Mouse (Mus musculus) midbrain, postnatal 0 days (tissue): Measurements from ENCODE around the gene Ppox. TPM values are rescaled to one million over a fixed set of nuclear protein-coding genes. Genes with fewer than 3 reads are reported as not detected.

Source experiments
- ATAC-seq: fragments of 200-750 bp; cut with Nextera tagmentation; 2 replicates; pipeline ENCODE4 v1.8.0; 2017; ENCODE audit warnings: moderate number of reproducible peaks, mild to moderate bottlenecking, moderate TSS enrichment, moderate library complexity; ENCODE audit not compliant: low FRiP score
- DNase-seq: peaks from one replicate; pipeline ENCODE4 v3.0.0-alpha.2; 2015; ENCODE audit warnings: low spot score
- H3K27ac ChIP-seq: fragments of 300-500 bp; sonication (generic); 2 replicates; pipeline ENCODE4 v1.5.1; 2014; ENCODE audit warnings: low read depth, mild to moderate bottlenecking, low read length, mixed read lengths
- H3K27me3 ChIP-seq: fragments of 300-500 bp; sonication (generic); 2 replicates; pipeline ENCODE4 v1.6.1; 2014; ENCODE audit warnings: low read length, control low read depth, mixed read lengths; ENCODE audit not compliant: insufficient read depth
- H3K36me3 ChIP-seq: fragments of 300-500 bp; sonication (generic); 2 replicates; pipeline ENCODE4 v1.6.1; 2014; ENCODE audit warnings: low read length, control low read depth, mixed read lengths; ENCODE audit not compliant: insufficient read depth
- H3K4me1 ChIP-seq: fragments of 300-500 bp; sonication (generic); 2 replicates; pipeline ENCODE4 v1.6.1; 2014; ENCODE audit warnings: mild to moderate bottlenecking, control low read depth, antibody characterized with exemption, low read length, mixed read lengths; ENCODE audit not compliant: insufficient read depth
- H3K4me2 ChIP-seq: fragments of 300-500 bp; sonication (generic); 2 replicates; pipeline ENCODE4 v1.6.1; 2014; ENCODE audit warnings: low read depth, mild to moderate bottlenecking, low read length, mixed read lengths; ENCODE audit not compliant: poor library complexity, severe bottlenecking
- H3K4me3 ChIP-seq: fragments of 300-500 bp; sonication (generic); 2 replicates; pipeline ENCODE4 v1.5.1; 2014; ENCODE audit warnings: low read depth, mild to moderate bottlenecking, low read length, moderate library complexity
- H3K9ac ChIP-seq: fragments of 300-500 bp; sonication (generic); replicated peaks from 2 replicates; pipeline ENCODE4 v1.6.1; 2014; ENCODE audit warnings: mild to moderate bottlenecking, low read length, moderate library complexity, mixed read lengths; ENCODE audit not compliant: poor library complexity, severe bottlenecking
- H3K9me3 ChIP-seq: fragments of 300-500 bp; sonication (generic); 2 replicates; pipeline ENCODE4 v1.6.1; 2016; ENCODE audit warnings: low read length, control low read depth
- CTCF ChIP-seq: IDR thresholded peaks from 2 replicates; pipeline ENCODE4 v1.5.1; 2016; ENCODE audit warnings: antibody characterized with exemption, mild to moderate bottlenecking
- WGBS: fragments of 180-500 bp; shearing (Covaris S2); extraction: QIAGEN DNeasy Blood & Tissue Kit; methylation state at CpG from one replicate; pipeline ENCODE4 v1.1.7; 2014; 5-methylcytosine and 5-hydroxymethylcytosine counted together
- polyA plus RNA-seq: library from polyadenylated mRNA; unstranded; fragments of >200 nt; fragmentation: Nextera tagmentation; extraction: Ambion mirVana; gene quantifications from 2 replicates; pipeline ENCODE4 v1.2.1, GENCODE M21; 2015
- total RNA-seq: library from RNA; depleted of rRNA; stranded (reverse); fragments of >200 nt; gene quantifications from 2 replicates; pipeline ENCODE4 v1.2.3, GENCODE M21; 2014; rRNA removed

The Ppox gene
- total and polyA plus RNA-seq, 2 experiments from 2014 or later, result 31.3 to 45.9 TPM

GRCm38 (mm10) chr1:171230215-171230614 lies 50.8 kb downstream of the Ppox start:
- TF ChIP-seq CTCF, result no peak
- no peak for ATAC-seq
- H3K4me2 ChIP-seq, result no peak overlapping the region

GRCm38 (mm10) chr1:171229750-171230149 lies 51.2 kb downstream of the Ppox start:
- H3K9me3 ChIP-seq, result no peaks in the 10 kb centered on the region
- no peak for TF ChIP-seq CTCF
- no peak overlapping the region for H3K9ac ChIP-seq
- no peaks in the 10 kb centered on the region for H3K4me1 ChIP-seq
- H3K4me3 ChIP-seq, result no peak overlapping the region
- WGBS, result 23% methylated on average over 6 of the region's 6 CpGs
- H3K36me3 ChIP-seq, result peaks cover 10% of the 10 kb centered on the region
- no peak for DNase-seq
- no peak overlapping the region for H3K27ac ChIP-seq
- no peak for ATAC-seq
- no peaks in the 10 kb centered on the region for H3K27me3 ChIP-seq
- H3K4me2 ChIP-seq, result no peak overlapping the region

More at GRCm38 (mm10) chr1:171230215-171230614, 50.8 kb downstream of the Ppox start:
- H3K9me3 ChIP-seq, result no peaks in the 10 kb centered on the region
- H3K4me1 ChIP-seq, result no peaks in the 10 kb centered on the region
- H3K36me3 ChIP-seq, result peaks cover 15% of the 10 kb centered on the region
- WGBS, result 55% methylated on average over 3 of the region's 3 CpGs
- no peaks in the 10 kb centered on the region for H3K27me3 ChIP-seq
- no peak for DNase-seq
- no peak overlapping the region for H3K4me3 ChIP-seq
- H3K27ac ChIP-seq, result no peak overlapping the region
- no peak overlapping the region for H3K9ac ChIP-seq

- TF ChIP-seq CTCF, result no peak
- Histone ChIP-seq H3K27me3 (no peaks in the 10 kb centered on the region), H3K9ac (no peak overlapping the region), H3K4me2 (no peak overlapping the region), H3K27ac (no peak overlapping the region), H3K4me1 (no peaks in the 10 kb centered on the region), H3K4me3 (no peak overlapping the region), H3K36me3 (no peaks in the 10 kb centered on the region), H3K9me3 (no peaks in the 10 kb centered on the region)
- WGBS, result 88% methylated on average over 1 of the region's 1 CpGs
- DNase-seq (no peak), ATAC-seq (no peak)
Measured at GRCm38 (mm10) chr1:171227879-171228278, 53.1 kb downstream of the Ppox start.

- 38% methylated on average over 4 of the region's 4 CpGs for WGBS
- TF ChIP-seq CTCF, result no peak
- Histone ChIP-seq H3K4me2 (no peak overlapping the region), H3K27ac (no peak overlapping the region), H3K4me3 (no peak overlapping the region), H3K36me3 (no peaks in the 10 kb centered on the region), H3K27me3 (no peaks in the 10 kb centered on the region), H3K4me1 (no peaks in the 10 kb centered on the region), H3K9ac (no peak overlapping the region), H3K9me3 (no peaks in the 10 kb centered on the region)
- no peak for ATAC-seq
- DNase-seq, result no peak
Measured at GRCm38 (mm10) chr1:171226780-171227179, 54.2 kb downstream of the Ppox start.

Other genes starting within 250 kb of the Ppox start
- 18.1 and 19.8 TPM in 2 replicates for gene Fcgr3, start 216.3 kb downstream of the Ppox start, total RNA-seq
- gene Fcgr3, start 216.3 kb downstream of the Ppox start, polyA plus RNA-seq, result 12.8 and 14.2 TPM in 2 replicates
- 0.38 and 1.5 TPM in 2 replicates for gene Cfap126, start 167.3 kb downstream of the Ppox start, total RNA-seq
- 6.0 and 8.1 TPM in 2 replicates for gene Cfap126, start 167.3 kb downstream of the Ppox start, polyA plus RNA-seq
- gene Sdhc, start 130.6 kb downstream of the Ppox start, total RNA-seq, result 263 TPM in 2 replicates
- gene Sdhc, start 130.6 kb downstream of the Ppox start, polyA plus RNA-seq, result 313 and 326 TPM in 2 replicates
- gene Mpz, start 130.5 kb downstream of the Ppox start, total RNA-seq, result 0.49 and 0.90 TPM in 2 replicates
- 0.63 and 0.67 TPM in 2 replicates for gene Mpz, start 130.5 kb downstream of the Ppox start, polyA plus RNA-seq
- gene Pcp4l1, start 84.9 kb downstream of the Ppox start, total RNA-seq, result 16.9 and 22.1 TPM in 2 replicates
- 24.1 and 29.1 TPM in 2 replicates for gene Pcp4l1, start 84.9 kb downstream of the Ppox start, polyA plus RNA-seq
- 0.11 TPM in 1 of 2 replicates, not detected in the other for gene Nr1i3, start 67.2 kb downstream of the Ppox start, total RNA-seq
- gene Nr1i3, start 67.2 kb downstream of the Ppox start, polyA plus RNA-seq, result 0.19 and 0.23 TPM in 2 replicates
- gene Tomm40l, start 58.7 kb downstream of the Ppox start, total RNA-seq, result 49.8 and 57.6 TPM in 2 replicates
- gene Tomm40l, start 58.7 kb downstream of the Ppox start, polyA plus RNA-seq, result 33.9 and 44.6 TPM in 2 replicates
- 3.7 TPM in 1 of 2 replicates, not detected in the other for gene Apoa2, start 56.1 kb downstream of the Ppox start, total RNA-seq
- gene Apoa2, start 56.1 kb downstream of the Ppox start, polyA plus RNA-seq, result 5.2 and 7.2 TPM in 2 replicates
- 21.3 and 25.9 TPM in 2 replicates for gene Fcer1g, start 46.8 kb downstream of the Ppox start, total RNA-seq
- gene Fcer1g, start 46.8 kb downstream of the Ppox start, polyA plus RNA-seq, result 30.5 and 31.1 TPM in 2 replicates
- gene Adamts4, start 30.8 kb downstream of the Ppox start, total RNA-seq, result 5.2 and 8.2 TPM in 2 replicates
- 3.4 and 4.2 TPM in 2 replicates for gene Adamts4, start 30.8 kb downstream of the Ppox start, polyA plus RNA-seq
- gene Ndufs2, start 29.8 kb downstream of the Ppox start, total RNA-seq, result 224 and 230 TPM in 2 replicates
- gene Ndufs2, start 29.8 kb downstream of the Ppox start, polyA plus RNA-seq, result 221 and 244 TPM in 2 replicates
- gene B4galt3, start 10.9 kb downstream of the Ppox start, total RNA-seq, result 77.0 and 94.9 TPM in 2 replicates
- gene B4galt3, start 10.9 kb downstream of the Ppox start, polyA plus RNA-seq, result 109 and 110 TPM in 2 replicates
- 59.5 and 65.9 TPM in 2 replicates for gene Usp21, start 6.8 kb upstream of the Ppox start, total RNA-seq
- 81.0 and 82.6 TPM in 2 replicates for gene Usp21, start 6.8 kb upstream of the Ppox start, polyA plus RNA-seq
- 83.7 and 87.9 TPM in 2 replicates for gene Ufc1, start 13.8 kb upstream of the Ppox start, total RNA-seq
- 128 and 132 TPM in 2 replicates for gene Ufc1, start 13.8 kb upstream of the Ppox start, polyA plus RNA-seq
- gene Dedd, start 48.0 kb upstream of the Ppox start, total RNA-seq, result 29.8 and 42.1 TPM in 2 replicates
- gene Dedd, start 48.0 kb upstream of the Ppox start, polyA plus RNA-seq, result 38.9 and 40.3 TPM in 2 replicates
- gene Nit1, start 64.5 kb upstream of the Ppox start, total RNA-seq, result 42.5 and 44.0 TPM in 2 replicates
- 45.2 and 46.6 TPM in 2 replicates for gene Nit1, start 64.5 kb upstream of the Ppox start, polyA plus RNA-seq
- 17.3 and 18.4 TPM in 2 replicates for gene Pfdn2, start 64.5 kb upstream of the Ppox start, total RNA-seq
- gene Pfdn2, start 64.5 kb upstream of the Ppox start, polyA plus RNA-seq, result 139 and 155 TPM in 2 replicates
- 4.0 and 4.5 TPM in 2 replicates for gene Klhdc9, start 79.6 kb upstream of the Ppox start, total RNA-seq
- gene Klhdc9, start 79.6 kb upstream of the Ppox start, polyA plus RNA-seq, result 6.3 and 6.4 TPM in 2 replicates
- 4.7 and 9.3 TPM in 2 replicates for gene Nectin4, start 88.9 kb upstream of the Ppox start, total RNA-seq
- gene Nectin4, start 88.9 kb upstream of the Ppox start, polyA plus RNA-seq, result 4.8 TPM in 2 replicates
- gene Arhgap30, start 107.8 kb upstream of the Ppox start, total RNA-seq, result 0.82 and 1.1 TPM in 2 replicates
- gene Arhgap30, start 107.8 kb upstream of the Ppox start, polyA plus RNA-seq, result 0.75 and 0.81 TPM in 2 replicates
- gene Usf1, start 130.1 kb upstream of the Ppox start, total RNA-seq, result 134 and 156 TPM in 2 replicates
- gene Usf1, start 130.1 kb upstream of the Ppox start, polyA plus RNA-seq, result 160 and 167 TPM in 2 replicates
- not detected in 2 replicates for gene Tstd1, start 137.7 kb upstream of the Ppox start, total RNA-seq
- gene Tstd1, start 137.7 kb upstream of the Ppox start, polyA plus RNA-seq, result 3.1 and 3.9 TPM in 2 replicates
- gene F11r, start 156.3 kb upstream of the Ppox start, total RNA-seq, result 6.6 and 9.2 TPM in 2 replicates
- 7.6 and 8.9 TPM in 2 replicates for gene F11r, start 156.3 kb upstream of the Ppox start, polyA plus RNA-seq
- 9.4 and 14.7 TPM in 2 replicates for gene Alyref2, start 222.3 kb upstream of the Ppox start, total RNA-seq
- gene Alyref2, start 222.3 kb upstream of the Ppox start, polyA plus RNA-seq, result 22.1 and 22.2 TPM in 2 replicates